Mouse (Mus musculus) CD4-positive, CD25-positive, alpha-beta regulatory T cell, adult 4 months (primary cell): ENCODE results near the gene Mrpl3. TPM values are rescaled to one million over a fixed set of nuclear protein-coding genes. Genes with fewer than 3 reads are reported as not detected.
"Not testable (repeated sequence)": the region's sequence is repeated elsewhere in the genome, so short reads cannot be mapped to it uniquely, and the experiment has no call there.

ENCODE experiments used
- ATAC-seq: one replicate; pipeline ENCODE4 v1.8.0; 2017
- polyA plus RNA-seq, 2 experiments: library from polyadenylated mRNA; unstranded; fragments of 100-300 nt; shearing (Covaris generic); gene quantifications; one replicate each; pipeline ENCODE4 v1.2.1; 2017

Mrpl3 gene
- 10 to 100 TPM; 25.5 to 29.2 TPM for polyA plus RNA-seq

DNA sequence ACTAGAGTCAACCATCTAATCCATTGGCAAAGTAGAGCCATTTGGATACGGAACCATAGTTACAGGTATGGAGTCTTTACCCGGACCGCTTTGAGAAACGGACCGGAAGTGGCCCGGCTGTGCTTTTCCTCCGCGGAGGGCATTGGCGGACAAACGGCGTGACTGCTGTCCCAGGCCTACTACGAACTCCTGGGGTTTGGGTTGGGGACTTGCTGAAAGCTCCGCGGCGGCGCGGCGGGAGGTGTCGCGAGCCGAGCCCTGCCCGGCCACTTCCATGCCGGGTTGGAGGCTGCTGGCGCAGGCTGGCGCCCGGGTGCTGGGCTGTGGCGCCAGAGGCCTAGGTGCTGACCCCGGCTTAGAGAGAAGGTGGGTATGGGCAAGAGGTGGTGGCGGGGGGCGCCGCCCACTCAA is at the start of gene Mrpl3:
Gene Mrpl3, plus strand, starts transcription at position 93 of the 411 bp plus-strand sequence.
- ATAC-seq, result peak; percentile 86

DNA sequence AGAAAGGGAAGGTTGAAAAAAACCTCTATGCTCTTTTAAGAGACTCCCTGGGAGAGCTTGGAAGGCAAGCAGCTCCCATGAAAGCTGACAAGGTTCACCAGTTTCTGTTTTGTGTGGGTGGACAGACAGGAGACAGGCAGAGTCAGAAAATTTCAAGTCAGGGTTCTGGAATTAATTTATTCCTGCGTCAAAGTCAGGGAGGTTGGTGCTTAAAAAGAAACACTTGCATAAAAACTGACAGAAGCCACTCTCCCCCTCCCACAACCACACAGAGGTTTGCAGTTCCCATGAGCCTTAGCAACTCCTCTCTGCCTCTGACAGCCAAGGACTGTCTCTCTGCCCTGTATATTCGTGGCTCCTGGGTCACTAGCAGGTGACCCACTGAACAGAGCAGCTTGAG is 42.3 kb upstream of the Mrpl3 start:
- ATAC-seq, result no peak

DNA sequence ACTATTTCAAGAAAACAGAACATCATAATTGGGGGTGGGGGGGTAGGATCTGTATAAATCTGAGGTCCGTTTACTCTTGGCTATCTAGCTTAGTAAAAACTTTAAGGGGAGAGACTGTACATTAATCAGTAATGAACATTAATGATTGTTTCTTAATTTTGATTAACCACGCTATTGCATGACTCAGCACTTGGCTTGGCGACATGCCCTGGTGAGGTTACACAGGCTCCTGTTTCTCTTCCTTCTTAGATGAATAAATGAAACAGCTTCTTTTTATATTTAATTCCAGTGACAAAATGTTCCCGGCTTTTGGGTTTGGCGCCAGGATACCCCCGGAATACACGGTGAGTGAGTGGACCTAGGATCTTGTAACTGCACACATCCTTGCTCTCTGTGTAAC is 34.9 kb upstream of the Mrpl3 start:
- ATAC-seq, result no peak

DNA sequence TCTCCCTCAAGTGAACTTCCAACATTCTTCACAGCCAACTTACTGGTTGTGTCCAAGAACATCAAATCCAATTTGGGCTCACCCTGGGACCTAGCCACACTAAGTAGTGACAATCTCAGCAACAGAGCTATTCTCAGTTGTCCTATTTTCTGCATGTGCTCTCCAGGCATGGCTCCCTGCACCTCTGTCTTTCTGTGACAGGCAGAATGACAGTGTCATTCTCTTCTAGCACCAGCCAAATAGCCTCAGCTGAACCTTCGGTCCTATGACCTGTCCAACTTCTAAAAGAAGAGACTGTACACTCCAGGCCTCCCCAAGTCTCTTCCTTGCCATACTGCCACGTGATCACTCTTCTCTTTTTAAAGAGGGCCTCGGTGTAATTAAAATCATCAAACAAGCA is 24.7 kb upstream of the Mrpl3 start:
- ATAC-seq, result no peak

DNA sequence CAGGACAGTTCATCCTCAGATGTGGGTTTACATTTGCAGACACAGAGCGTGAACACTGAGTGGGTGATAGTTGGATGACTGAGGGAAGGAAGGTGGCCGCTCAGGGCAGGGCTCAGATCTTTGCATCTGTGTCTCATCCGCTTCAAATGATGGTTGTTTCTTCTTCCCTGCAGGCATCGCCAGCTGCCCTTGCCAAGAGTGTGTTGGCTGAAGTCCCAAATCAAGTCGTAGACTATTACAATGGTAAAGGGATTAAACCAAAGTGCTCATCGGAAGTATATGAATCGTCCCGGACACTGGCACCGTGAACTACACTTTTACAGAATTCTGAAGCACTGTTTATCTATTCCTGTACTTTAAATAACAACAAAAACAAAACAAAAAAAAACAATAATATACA is 20.5 kb upstream of the Mrpl3 start:
- ATAC-seq, result no peak

DNA sequence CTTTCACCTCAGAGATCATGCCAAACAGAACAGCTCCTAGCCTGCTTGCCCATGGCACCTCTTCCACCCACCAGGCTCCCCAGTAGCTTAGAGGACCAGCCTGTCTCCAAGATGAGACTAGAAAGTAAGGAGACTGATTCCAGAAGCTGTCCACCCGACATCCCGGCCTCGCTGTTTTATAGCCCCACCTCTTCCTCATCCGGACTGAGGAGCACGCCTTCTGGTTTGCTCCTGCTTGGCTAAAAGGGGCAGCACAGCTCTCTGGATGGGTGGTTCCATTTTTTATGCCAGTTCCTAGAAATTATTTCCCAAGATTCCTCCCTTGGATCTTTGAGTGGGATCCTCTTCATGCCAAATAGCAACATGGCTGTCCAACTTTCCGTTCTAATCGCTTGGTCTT is 19.4 kb upstream of the Mrpl3 start:
- no peak for ATAC-seq

DNA sequence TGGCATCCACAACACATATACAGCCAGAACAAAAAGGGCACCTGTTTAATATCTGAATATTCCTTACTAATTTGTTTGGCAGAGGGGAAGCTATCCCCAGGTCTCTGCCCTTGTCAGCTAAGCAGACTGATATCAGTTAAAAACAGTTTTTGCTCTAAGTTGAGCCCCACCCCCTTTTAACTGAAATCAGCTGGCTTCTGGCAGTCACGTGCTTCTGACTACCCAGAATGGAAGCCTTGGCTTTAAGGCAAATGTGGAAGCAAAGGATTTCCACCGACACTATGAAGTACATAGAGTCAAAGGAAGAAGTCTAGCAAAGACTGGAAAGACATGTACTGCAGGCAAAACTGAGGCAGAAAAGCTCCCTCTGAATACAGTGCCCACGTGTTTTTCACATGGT is 15.2 kb upstream of the Mrpl3 start:
- ATAC-seq, result no peak

DNA sequence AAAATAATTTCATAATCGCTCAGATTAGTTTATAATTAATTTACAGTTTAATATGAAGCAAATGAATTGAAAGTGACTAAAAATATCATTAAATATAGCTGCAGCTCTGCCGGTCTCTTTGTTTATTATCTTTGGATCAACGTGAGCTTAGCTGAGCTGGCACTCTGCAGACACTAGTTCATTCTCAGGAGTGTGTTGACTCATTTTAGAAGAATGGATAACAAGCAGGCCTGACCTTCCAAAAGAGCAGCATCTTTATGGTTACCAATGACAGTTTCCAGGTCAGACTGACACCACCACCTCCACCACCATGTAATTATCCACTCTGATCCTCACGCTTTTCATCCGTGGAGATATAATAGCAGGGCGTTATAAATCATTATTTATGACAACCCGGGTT is 7.0 kb upstream of the Mrpl3 start:
- no peak for ATAC-seq

DNA sequence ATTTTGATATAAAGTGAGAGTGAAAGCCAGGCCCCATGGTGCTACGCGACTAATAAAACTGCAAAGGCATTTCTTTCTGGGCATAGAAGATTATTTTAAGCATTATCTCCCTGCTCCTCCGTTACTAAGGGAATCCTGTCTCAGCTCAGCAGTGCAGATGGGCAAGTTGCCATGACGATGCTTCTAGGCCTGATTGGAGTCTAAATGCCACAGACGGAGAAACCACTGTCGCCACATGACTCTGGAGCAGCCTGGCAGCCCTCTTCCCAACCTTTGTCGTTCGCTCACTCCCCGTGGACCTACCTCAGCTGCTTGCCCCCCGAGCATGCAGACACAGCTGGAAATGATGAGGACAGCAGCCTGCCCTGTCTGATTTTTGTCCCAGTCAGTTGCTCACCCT is 4.7 kb upstream of the Mrpl3 start:
- ATAC-seq, result no peak

DNA sequence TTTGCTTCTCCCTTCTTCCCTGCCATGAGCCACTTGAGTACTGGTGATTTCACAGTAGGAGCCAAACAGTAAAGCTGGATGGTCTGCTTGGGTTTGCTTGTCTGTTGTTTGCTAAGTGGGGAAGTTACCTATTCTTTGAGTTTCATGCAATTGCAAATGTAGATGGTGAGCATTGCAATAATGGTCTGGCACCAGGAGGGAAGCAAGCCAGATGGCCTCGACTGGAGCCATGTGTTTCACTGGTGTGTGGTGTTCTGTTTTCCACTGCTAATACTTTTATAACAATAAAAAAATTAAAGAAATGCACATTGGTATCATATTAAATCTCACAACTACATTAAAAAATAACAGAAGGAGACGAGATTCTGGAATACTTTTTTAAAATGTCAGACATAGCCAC is 3.4 kb upstream of the Mrpl3 start:
- no peak for ATAC-seq

DNA sequence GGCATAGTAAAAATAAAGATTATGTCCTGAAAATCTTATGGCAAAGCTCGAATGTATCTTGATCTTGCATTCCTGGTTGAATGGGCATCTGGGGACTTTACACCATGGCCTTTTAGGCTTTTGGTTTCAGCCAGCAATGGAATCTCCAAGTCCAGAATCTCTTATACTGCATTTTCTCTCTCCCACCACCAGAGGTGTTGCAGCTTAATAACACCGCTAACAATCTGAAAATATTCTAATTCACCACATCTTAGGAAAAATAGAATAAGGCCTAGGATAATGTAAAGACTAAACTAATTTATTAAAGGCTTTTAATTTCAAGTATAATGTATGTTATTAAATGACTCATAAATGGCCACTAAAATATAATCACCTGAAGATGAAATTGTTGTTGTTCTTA is 2.8 kb upstream of the Mrpl3 start:
- ATAC-seq, result no peak

DNA sequence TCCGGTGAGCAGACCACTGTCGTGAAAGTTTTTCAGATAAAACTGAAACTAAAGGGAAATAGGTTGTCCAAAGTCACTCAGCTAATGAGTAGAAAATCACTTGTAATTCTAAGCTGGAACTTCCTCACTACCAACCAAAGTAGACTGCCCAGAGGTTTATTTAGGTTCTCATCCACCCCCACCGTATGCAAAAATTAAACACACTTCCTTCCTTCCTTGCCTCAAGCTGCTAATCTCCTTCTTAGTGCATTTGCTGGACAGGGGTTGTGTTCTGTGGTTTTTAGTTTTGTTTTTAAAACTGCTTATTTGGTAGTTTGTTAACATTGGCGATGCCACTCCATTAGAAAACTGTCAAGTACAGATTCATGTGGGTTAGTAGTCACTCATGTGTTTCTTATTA is 773 bp downstream of the Mrpl3 start:
- ATAC-seq, result no peak

DNA sequence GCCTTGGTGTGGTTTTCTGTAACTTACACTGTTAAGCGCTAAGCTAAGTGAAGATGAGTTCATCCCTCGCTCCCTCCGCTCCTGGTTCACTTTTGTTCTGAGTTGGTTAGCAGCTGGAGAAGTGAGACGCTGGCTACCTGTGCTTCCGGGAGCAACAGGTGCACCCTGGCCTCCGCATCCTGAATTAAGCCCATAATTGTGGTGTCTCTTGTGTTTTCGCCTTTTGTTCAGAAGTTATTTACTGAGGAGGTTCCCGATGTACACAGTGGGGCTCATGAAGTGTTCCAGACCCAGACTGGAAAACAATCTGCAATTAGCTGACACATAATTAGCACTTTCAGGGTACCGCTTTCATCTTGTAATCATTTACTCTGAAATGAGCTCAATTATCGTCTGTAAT is 16.1 kb downstream of the Mrpl3 start:
- ATAC-seq, result no peak

DNA sequence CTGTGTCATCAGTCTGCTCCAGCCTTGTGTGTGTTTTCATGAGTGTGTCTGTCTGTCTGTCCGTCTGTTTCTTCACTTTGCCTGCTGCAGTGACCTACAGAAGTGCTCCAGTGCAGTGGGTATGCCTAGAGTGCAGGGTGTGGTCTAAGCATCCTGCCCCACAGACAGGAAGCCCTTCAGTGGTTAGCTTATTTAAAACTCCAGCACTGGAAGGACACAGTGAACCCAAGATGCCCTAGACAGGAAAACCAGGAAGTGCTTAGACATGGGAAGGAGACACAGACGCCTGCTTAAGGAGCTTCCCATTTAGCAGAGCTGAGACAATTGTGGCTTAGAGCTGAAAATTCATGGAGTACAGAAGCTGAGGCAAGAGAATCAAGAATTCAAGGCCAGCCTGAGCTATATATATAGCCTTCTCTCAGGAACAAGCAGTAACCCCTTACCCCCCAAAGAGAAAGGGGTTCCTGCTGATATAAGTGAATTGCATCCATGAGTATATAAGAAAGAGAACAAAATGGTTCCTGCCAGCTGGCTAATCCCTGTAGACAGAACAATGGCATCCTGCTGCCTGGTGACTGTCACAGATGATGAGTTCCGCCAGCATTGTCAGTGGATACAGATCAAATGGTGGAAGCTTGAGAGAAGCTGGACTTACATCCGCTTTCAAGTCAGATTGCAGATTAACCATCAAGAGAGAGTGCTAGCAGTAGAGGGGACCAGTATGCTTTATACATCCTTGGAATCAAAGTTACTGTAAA is 20.1 kb downstream of the Mrpl3 start:
- no peak for ATAC-seq

DNA sequence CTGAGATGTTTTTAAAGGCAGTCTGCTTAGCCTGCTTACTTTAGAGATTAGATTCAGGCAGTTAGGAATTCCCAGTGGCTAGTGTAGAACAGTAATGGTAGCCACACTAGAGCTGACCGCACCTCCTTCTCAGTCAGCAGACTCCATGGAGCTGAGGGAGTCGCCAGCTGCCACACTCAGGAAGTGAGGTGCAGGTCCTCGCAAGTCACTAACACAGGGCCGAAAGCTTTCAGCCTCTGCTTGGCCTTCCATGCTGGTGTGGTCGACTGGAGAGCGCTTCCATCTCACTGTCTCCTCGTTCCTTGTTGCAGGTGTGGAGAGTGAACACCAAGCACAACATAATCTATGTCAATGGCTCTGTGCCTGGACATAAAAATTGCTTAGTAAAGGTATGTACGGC is 21.8 kb downstream of the Mrpl3 start:
- no peak for ATAC-seq

DNA sequence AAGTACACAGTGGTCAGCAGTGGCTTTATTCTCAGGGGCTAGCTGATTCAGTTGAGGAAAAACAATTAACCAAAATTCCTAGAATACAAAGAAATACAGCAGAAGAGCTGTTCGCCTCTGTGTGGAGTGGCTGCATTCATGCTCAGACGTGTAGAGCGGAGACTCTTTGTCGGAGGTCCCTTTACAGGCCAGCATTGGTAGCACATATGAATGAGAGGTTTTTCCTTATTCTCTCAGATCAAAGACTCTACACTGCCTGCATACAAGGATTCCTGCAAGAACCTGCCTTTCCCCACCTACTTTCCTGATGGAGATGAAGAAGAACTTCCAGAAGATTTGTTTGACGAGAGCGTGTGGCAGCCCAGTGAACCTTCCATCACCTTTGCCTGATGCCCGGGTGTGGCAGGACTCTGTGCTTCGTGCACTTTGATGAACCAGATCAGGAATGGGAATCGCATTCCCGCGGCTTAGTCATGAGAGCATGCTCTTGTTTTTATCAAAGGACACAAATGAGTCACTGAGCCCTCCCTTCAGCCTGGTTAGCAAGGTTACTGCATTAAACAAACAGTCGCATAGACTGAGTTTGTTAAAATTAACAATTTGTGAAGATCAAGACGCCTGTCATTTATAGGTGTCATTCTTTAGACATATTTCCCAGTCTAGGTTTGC is 23.9 kb downstream of the Mrpl3 start:
- ATAC-seq, result no peak

DNA sequence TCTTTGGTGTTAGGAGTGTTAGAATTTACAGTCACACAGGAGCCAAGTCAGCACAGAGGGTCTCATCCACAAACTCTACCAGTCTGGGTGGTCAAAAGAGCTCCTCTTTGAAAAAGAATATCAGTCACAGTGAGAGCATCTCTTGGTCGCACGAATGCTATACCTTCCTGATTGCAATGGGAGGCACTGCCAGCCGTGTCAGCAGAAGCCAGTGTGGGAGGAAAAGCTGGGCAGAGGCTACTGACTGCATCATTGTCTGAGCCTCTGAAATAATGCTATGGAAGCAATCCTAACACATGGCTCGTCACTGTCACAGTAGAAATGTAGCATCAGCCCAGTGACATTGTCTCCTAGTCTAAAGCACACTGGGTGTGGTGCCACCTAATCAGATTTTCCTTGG is 25.4 kb downstream of the Mrpl3 start:
- ATAC-seq, result no peak

DNA sequence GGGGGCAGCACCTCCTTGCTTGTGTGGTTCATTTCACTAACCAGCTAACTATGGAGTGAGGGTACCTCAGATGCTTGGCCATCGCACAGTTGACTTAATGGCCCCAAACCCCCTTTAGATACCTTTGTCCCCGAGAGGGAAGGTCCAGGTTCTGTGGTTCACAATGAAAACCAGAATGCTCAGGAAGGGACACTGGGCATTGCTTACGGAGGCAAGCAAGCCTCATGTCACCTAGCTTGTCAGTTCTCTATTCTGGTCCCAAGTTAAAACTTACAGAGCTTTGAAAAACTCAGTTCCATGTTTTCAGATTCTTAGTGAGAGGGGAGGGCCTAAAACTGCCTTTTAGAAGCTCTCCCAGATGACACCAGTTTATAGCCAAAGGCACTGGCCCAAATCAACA is 27.2 kb downstream of the Mrpl3 start:
- ATAC-seq, result no peak

DNA sequence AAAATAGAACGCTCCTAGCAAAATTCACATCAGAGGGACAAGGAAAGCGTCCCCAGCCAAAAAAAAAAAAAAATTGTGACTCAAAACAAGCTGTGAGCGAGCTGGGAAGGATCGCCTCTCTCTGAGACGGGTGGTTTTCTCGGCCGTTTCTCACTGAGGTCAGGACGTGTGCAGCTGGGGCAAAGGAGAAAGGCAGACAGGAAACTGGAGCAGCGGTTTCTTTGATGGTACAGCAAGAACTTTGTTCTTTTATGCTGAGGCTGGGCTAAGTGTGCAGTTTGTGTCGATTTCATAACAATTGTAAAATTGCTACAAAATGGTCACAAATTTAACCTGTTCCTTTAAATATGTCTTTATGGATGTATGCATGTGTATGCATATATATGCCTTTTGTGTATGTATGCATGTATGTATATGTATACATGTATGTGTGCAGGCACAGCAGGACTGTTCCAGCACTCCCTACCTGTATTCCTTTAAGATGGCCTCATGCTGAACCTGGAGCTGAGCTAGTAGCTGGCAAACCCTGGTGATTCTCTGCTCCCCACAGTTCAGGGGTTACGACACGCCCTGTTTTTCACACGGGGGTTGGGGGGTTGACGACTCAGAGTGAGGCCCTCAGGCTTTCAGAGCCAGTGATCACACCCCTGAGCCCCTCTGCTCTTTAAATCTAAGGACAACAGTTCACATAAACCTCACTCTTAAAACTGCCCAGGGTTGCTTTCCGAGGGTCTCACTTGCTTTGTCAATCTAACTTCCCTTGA is 48.0 kb downstream of the Mrpl3 start:
- peak; percentile 71 for ATAC-seq

DNA sequence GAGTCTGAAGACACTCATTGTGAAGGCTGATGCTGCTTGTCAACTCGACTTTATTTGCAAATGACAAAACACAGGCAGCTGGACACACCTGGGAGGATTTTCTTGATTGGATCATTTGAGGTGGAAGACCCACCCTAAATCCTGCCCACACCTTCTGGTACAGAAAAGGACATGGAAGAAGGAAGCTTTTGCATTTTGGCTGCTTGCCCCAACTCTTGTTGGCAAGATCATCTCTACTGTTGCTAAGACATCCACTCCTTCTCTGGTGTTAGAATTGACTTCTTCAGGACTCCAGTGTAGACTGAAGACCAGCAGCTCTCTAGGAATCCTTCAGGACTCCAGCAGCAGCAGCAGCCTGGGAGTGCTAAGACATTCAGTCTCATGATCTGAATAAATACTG is 48.9 kb downstream of the Mrpl3 start:
- ATAC-seq, result no peak

DNA sequence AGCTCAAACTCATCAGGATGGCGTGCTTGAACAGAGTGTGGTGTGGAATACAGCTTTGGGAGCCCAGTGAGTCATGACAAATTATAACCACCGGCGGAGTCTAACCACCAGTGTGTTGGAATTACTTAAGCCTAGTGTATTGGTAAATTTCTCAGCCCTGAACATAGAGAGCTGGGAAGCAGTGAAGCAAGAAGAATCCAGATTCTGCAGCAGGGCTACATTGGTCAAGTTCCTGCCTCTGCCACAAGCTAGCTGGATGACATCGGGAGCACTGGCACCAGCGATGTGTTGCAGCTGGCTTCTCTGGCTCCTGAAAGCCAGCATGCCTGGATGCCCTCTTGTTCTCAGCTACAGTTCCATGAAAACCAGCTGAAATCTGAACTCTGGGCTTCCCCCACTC is 50.9 kb downstream of the Mrpl3 start:
- ATAC-seq, result no peak

DNA sequence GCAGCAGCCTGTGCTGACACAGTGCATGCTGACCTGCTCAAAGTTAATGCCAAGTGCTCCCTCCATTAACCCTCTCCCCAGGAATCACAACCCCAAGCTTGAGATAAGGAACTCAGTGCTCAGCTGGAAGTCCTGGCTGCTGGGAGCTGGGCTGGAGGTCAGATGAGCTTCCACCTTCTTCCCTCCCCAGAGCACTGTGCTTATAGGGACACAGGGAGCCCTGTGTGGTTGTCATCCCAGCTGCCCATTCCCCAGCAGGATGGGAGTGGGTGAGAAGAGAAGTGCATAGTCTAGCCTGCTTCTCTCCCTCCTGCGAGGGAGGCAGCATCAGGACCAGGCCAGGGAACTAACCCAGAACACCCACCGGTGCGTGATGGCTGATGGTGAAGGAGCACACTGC is 72.2 kb downstream of the Mrpl3 start:
- not testable (repeated sequence) for ATAC-seq
